Mouse (Mus musculus): ENCODE data around the gene Sema4f. TPM values are rescaled to one million over a fixed set of nuclear protein-coding genes. Genes with fewer than 3 reads are reported as not detected.

Sema4f gene
- total RNA-seq, 2 experiments from 2014 or later: 0.07 TPM; not detected in 1

GRCm38 (mm10) chr6:82915889-82916288 is 23.7 kb downstream of the Sema4f start:
- DNase-seq (ENCODE audit: low spot score): peak; percentile 32

GRCm38 (mm10) chr6:82913336-82914247 is 26.0 kb downstream of the Sema4f start:
- DNase-seq (ENCODE audit: low spot score): no peak

- no peak for DNase-seq (ENCODE audit: low spot score)
Observed at GRCm38 (mm10) chr6:82911303-82911702, 28.3 kb downstream of the Sema4f start.

- DNase-seq (ENCODE audit: low spot score): peak; percentile 32
Observed at GRCm38 (mm10) chr6:82909136-82909855, 30.3 kb downstream of the Sema4f start.

GRCm38 (mm10) chr6:82908034-82908433 is 31.5 kb downstream of the Sema4f start:
- DNase-seq (ENCODE audit: low spot score): peak; percentile 23

GRCm38 (mm10) chr6:82906985-82907384 is 32.6 kb downstream of the Sema4f start:
- DNase-seq (ENCODE audit: low spot score): no peak

GRCm38 (mm10) chr6:82902559-82902958 is 37.0 kb downstream of the Sema4f start:
- DNase-seq (ENCODE audit: low spot score): no peak

GRCm38 (mm10) chr6:82898745-82899144 is 40.8 kb downstream of the Sema4f start:
- DNase-seq (ENCODE audit: low spot score): no peak

GRCm38 (mm10) chr6:82898227-82898626 is 41.3 kb downstream of the Sema4f start:
- DNase-seq (ENCODE audit: low spot score): no peak

- DNase-seq (ENCODE audit: low spot score): no peak
Observed at GRCm38 (mm10) chr6:82897311-82897710, 42.3 kb downstream of the Sema4f start.

GRCm38 (mm10) chr6:82893415-82893814 is 46.2 kb downstream of the Sema4f start:
- no peak for DNase-seq (ENCODE audit: low spot score)

- DNase-seq (ENCODE audit: low spot score): peak; percentile 41
Observed at GRCm38 (mm10) chr6:82892540-82892939, 47.0 kb downstream of the Sema4f start.

- DNase-seq (ENCODE audit: low spot score): no peak
Observed at GRCm38 (mm10) chr6:82891488-82891887, 48.1 kb downstream of the Sema4f start.

- peak; percentile 92 for DNase-seq (ENCODE audit: low spot score)
Observed at GRCm38 (mm10) chr6:82886330-82886729, 53.2 kb downstream of the Sema4f start.

GRCm38 (mm10) chr6:82885909-82886308 is 53.7 kb downstream of the Sema4f start:
- no peak for DNase-seq (ENCODE audit: low spot score)

GRCm38 (mm10) chr6:82885441-82885840 is 54.1 kb downstream of the Sema4f start:
- DNase-seq (ENCODE audit: low spot score): peak; percentile 74

GRCm38 (mm10) chr6:82884570-82884969 is 55.0 kb downstream of the Sema4f start:
- no peak for DNase-seq (ENCODE audit: low spot score)

GRCm38 (mm10) chr6:82881485-82882096 is 58.0 kb downstream of the Sema4f start:
- peak; percentile 73 for DNase-seq (ENCODE audit: low spot score)

GRCm38 (mm10) chr6:82880807-82881206 is 58.8 kb downstream of the Sema4f start:
- DNase-seq (ENCODE audit: low spot score): no peak

- no peak for DNase-seq (ENCODE audit: low spot score)
Observed at GRCm38 (mm10) chr6:82879463-82880089, 60.0 kb downstream of the Sema4f start.

- DNase-seq (ENCODE audit: low spot score): no peak
Observed at GRCm38 (mm10) chr6:82875509-82875935, 64.0 kb downstream of the Sema4f start.

GRCm38 (mm10) chr6:82872332-82872707 is 67.2 kb downstream of the Sema4f start:
- no peak for DNase-seq (ENCODE audit: low spot score)
